Mouse (Mus musculus) large intestine, adult 2 months (tissue): ENCODE data around the gene Bhlhb9. TPM values are rescaled to one million over a fixed set of nuclear protein-coding genes. Genes with fewer than 3 reads are reported as not detected.
"Not testable (repeated sequence)": the region's sequence is repeated elsewhere in the genome, so short reads cannot be mapped to it uniquely, and the experiment has no call there.

Source experiments
- DNase-seq: peaks from one replicate; pipeline ENCODE4 v3.0.0-alpha.2; 2012; ENCODE audit warnings: low read depth, low spot score
- WGBS: fragments of 180-500 bp; shearing (Covaris S2); methylation state at CpG from one replicate; pipeline ENCODE4 v1.1.7; 2018; 5-methylcytosine and 5-hydroxymethylcytosine counted together
- polyA plus RNA-seq: library from polyadenylated mRNA; depleted of rRNA; stranded (reverse); fragments of >200 nt; gene quantifications from 2 replicates; pipeline ENCODE4 v1.2.3, GENCODE M21; 2012; rRNA removed

The Bhlhb9 gene
- polyA plus RNA-seq, result 0.55 and 0.60 TPM in 2 replicates

DNA sequence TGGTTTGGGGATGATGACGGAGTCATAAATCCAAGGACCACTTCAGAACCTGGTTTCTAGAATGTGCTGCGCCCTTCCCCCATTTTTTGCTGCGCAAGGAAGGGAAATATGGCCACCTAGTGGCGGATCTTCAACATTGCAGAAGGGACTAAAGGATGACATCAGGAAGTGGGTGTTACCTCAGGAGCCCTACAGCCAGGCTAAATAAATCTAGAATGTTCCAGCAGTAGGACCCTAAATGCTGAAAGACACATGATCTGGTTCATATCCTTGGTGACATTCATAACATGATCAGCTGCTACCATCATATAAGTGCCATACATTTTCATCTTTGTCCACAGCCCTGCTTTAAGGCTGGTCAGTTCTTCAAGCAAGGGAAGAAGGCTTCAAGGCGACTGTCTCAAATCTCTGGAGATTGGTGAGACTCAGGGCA lies at the start of gene Bhlhb9:
TSS of gene Bhlhb9 (plus strand) at position 383 of the 433 bp plus-strand sequence.
- 34% methylated on average over 4 of the region's 5 CpGs for WGBS
- not testable (repeated sequence) for DNase-seq

DNA sequence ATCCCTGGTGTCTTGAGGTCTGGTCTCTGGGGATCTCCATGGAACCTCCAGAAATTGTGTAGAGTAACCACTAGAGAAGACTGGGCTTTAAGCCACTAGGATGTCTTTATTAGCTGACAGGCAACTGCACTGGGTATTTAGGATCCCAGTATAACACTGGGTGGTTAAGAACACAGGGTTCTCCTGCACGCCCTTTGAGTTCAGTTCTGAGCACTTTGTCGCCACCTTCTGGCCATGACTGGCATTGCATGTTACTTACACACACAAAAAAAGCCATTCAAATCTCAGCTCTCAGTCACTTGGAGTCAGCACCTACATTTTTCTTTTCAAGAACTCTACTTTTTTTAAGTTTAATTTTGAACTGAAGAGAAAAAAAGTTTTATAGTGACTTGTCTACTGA lies 44.6 kb upstream of the Bhlhb9 start:
- WGBS, result 4% methylated on average over 2 of the region's 2 CpGs
- DNase-seq, result no peak

- DNase-seq, result no peak
Observed at GRCm38 (mm10) chrX:135761707-135762106, 35.7 kb upstream of the Bhlhb9 start.

GRCm38 (mm10) chrX:135768043-135768548 lies 29.3 kb upstream of the Bhlhb9 start:
- no peak for DNase-seq
- WGBS, result 31% methylated on average over 3 of the region's 3 CpGs

- no peak for DNase-seq
- 44% methylated on average over 2 of the region's 2 CpGs for WGBS
Observed at GRCm38 (mm10) chrX:135768565-135768964, 28.8 kb upstream of the Bhlhb9 start.

- DNase-seq, result no peak
Observed at GRCm38 (mm10) chrX:135791536-135791935, 5.9 kb upstream of the Bhlhb9 start.

DNA sequence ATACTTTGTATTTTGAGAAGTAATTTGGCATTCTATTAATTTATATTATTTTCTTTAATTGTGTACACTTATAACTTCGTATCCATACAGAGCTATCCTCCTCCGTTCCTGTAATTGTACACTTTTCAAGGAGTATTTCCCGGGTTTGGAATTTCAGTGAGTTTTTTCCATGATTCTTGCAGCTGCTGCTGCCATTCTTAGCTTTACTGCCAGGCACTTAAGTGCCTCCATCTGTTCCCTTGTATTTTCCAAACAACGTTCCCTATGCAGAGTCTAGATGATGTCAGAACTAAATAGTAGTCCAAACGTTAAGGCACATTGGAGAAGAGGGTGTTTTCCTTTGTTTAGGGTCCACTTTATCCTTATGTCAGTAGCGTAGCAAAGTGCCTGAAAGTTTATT lies 5.1 kb upstream of the Bhlhb9 start:
- 72% methylated on average over 6 of the region's 6 CpGs for WGBS
- no peak for DNase-seq

GRCm38 (mm10) chrX:135795591-135796304 lies 1.6 kb upstream of the Bhlhb9 start:
- WGBS, result 20% methylated on average over 27 of the region's 27 CpGs
- not testable (repeated sequence) for DNase-seq

DNA sequence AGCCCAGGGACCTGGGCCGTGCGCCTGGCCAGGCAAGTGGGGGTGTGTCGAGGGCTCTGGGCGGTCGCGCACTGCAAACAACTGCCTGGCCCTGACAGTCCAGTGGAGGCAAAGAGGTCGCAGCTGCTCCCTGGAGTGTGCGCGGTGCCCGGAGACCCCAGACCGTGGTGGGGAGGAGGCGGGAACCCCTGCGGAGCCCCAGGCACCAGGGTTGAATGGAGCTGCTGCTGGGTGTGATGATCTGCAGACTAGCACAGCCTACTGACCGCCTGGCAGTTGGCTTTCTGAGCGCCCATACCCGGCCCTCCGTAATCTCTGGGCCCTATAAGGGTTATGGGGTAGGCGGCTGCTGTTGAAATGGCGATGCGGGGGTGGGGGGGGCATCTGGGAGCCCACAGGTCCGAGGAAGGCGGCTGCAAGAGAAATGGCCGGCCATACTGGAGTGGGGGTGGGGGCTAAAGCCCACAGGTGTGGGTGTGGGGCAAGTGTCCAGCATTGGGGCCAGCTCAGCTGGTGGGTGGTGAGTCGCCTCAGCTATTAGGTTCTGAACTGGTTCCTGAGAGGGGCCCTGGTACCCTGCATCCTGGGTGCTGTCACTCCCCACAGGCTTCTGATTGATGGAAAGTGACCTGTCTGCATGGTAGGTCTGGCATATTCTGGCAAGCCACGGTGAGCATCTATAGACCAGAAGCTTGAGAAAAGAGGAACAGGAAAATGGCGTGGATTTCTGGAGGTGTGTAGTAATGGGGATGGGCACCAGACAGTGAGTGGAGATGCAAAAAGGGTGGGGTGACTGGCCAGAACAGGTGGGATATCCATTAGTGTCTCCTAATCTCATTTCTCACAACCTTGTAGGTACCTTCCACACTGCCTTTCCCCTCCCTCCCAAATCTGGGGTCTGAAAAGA lies 836 bp upstream of the Bhlhb9 start:
- DNase-seq, result not testable (repeated sequence)
- WGBS, result 22% methylated on average over 26 of the region's 26 CpGs

- no peak for DNase-seq
- WGBS, result 76% methylated on average over 3 of the region's 3 CpGs
Observed at GRCm38 (mm10) chrX:135804149-135804548, 6.8 kb downstream of the Bhlhb9 start.

DNA sequence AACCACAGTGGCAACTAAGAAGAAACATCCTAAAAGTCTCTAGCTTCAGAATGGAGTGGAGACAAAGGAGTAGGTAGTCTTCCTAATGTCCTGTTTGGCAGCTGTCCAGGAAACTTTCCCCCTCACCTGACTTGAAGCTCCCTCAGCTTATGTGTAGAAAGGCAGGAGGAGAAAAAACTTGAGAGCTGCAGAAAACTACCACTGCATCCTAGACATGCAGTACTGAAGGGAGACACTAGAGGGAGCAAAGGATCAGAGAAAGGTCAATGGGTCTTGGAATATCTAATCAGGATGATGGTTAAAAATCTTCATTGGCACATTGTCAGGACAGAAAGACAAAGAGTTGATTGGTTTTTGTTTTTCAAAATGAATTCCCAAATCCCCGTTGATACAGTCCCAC lies 8.4 kb downstream of the Bhlhb9 start:
- 15% methylated on average over 1 of the region's 1 CpGs for WGBS
- no peak for DNase-seq

DNA sequence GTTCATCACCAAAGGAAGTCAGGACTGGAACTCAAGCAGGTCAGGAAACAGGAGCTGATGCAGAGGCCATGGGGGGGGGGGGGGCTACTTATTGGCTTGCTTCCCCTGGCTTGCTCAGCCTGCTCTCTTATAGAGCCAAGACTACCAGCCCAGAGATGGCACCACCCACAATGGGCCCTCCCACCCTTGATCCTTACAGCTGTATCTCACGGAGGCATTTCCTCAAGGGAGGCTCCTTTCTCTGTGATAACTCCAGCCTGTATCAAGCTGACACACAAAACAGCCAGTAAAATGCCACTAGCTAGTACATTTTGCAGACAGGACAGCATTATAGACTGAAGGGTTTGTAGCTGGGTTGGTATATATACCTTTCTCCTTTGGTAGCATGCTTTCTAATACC lies 38.5 kb downstream of the Bhlhb9 start:
- not testable (repeated sequence) for DNase-seq
- WGBS, result 22% methylated on average over 1 of the region's 1 CpGs

- no peak for DNase-seq
- 60% methylated on average over 2 of the region's 2 CpGs for WGBS
Observed at GRCm38 (mm10) chrX:135837896-135838295, 40.5 kb downstream of the Bhlhb9 start.

DNA sequence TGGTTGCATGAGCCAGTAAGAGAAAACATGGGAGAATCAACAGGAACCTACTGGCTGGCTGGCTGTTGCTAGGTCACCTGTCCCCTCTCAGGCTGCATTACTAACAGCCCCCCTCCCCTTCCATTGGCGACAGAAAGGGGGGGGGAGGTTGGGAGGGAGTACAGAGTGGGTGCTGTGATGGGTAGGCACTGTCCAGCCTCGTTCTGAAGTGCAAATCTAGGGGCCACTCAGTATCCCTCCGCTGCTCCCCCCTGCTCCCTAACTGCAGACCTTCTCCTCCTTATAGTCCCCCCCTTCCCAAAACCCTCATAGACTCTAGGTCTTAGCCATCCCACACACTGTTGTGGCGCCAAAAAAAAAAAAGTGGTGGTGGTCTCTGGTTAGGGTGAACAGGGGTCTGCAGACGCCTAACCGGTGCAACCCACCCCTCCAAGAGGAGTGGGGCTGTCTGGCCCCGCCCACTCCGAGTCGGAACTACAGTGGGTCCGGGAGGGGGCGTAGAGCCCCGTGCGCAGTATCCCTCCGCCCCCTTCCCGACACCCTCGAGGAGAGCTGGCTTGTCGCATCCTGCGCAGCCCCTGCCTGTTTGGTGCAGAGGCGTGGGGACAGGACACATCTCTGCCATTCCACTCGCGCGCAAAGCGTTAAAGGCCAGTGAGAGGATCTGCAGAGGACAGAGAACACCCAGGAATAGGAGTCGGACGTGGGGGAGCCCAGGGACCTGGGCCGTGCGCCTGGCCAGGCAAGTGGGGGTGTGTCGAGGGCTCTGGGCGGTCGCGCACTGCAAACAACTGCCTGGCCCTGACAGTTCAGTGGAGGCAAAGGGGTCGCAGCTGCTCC lies 41.3 kb downstream of the Bhlhb9 start, which contains the start of gene Gprasp2:
TSS of gene Gprasp2 (plus strand) at position 514 of the 840 bp plus-strand sequence.
- whole genome bisulfite sequencing, result 20% methylated on average over 32 of the region's 32 CpGs
- DNase-seq, result not testable (repeated sequence)

DNA sequence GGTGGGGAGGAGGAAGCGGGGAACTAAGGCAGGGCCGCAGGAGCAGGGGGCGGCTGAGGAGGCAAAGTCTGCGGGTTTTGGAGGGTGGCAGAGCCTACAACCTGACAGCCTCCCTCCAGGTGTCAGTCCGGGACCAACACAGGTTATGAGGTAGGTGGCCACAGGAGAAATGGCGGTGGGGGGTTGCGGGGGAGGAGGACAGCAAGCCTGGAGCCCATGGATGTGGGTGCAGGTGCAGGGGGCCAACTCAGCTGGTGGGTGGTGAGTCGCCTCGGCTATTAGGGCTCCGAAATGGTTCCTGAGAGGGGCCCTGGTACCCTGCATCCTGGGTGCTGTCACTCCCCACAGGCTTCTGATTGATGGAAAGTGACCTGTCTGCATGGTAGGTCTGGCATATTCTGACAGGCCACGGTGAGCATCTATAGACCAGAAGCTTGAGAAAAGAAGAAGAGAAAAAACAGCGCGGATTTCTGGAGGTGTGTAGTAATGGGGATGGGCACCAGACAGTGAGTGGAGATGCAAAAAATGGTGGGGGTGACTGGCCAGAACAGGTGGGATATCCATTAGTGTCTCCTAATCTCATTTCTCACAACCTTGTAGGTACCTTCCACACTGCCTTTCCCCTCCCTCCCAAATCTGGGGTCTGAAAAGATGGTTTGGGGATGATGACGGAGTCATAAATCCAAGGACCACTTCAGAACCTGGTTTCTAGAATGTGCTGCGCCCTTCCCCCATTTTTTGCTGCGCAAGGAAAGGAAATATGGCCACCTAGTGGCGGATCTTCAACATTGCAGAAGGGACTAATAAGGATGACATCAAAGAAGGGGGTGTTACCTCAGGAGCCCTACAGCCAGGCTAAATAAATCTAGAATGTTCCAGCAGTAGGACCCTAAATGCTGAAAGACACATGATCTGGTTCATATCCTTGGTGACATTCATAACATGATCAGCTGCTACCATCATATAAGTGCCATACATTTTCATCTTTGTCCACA lies 42.3 kb downstream of the Bhlhb9 start:
- DNase-seq, result not testable (repeated sequence)
- WGBS, result 19% methylated on average over 16 of the region's 17 CpGs

GRCm38 (mm10) chrX:135866806-135867205 lies 69.4 kb downstream of the Bhlhb9 start:
- not testable (repeated sequence) for DNase-seq
- 75% methylated on average over 9 of the region's 9 CpGs for WGBS

DNA sequence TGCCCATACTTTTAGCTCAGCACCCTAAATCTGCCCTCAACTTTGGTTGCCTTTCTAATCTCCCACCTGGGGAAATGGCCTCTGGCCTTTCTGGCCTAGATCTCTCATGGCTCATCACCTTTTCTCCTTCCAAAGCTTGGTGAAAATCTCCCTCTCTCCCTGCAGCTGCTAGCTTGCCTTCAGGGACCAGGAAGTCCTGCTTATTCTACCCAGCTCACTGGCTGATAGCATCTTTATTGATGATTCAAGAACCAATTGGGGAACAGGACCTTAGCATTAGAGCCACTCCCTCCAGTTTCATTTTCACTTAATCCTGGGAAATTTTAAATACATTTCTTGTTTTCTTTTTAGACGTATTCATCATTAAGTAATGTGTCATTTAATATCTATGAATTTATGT lies 79.3 kb downstream of the Bhlhb9 start:
- 64% methylated on average over 1 of the region's 1 CpGs for WGBS

DNA sequence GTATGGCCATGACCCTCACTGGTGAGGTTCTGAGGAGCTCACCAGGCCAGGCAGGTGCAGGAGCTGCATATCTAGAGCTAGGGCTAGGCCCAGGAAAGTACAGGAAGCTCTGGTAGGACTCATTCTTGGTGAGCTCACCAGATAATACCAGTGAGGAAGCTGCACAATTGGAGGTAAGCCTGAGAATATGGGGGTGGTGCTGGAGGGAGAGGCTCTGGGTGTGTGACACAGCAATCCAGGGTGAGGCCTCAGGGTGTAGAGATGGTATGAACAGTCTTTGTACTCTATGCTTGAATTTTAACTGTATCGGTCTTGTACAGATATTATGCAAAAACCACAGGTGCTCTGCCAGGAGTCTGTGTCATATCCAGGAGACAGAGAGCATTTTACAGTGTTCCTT lies 82.2 kb downstream of the Bhlhb9 start:
- DNase-seq, result no peak
- WGBS, result 79% methylated on average over 1 of the region's 1 CpGs

More for the DNA sequence above, 79.3 kb downstream of the Bhlhb9 start:
- DNase-seq, result no peak
